Mouse (Mus musculus): Measurements from ENCODE around the gene Higd1c. TPM values are rescaled to one million over a fixed set of nuclear protein-coding genes. Genes with fewer than 3 reads are reported as not detected.
"Not testable (repeated sequence)": the region's sequence is repeated elsewhere in the genome, so short reads cannot be mapped to it uniquely, and the experiment has no call there.

The Higd1c gene
- not detected in 2 replicates for polyA plus RNA-seq (2016; fragmentation: Nextera tagmentation; extraction: Ambion mirVana)

DNA sequence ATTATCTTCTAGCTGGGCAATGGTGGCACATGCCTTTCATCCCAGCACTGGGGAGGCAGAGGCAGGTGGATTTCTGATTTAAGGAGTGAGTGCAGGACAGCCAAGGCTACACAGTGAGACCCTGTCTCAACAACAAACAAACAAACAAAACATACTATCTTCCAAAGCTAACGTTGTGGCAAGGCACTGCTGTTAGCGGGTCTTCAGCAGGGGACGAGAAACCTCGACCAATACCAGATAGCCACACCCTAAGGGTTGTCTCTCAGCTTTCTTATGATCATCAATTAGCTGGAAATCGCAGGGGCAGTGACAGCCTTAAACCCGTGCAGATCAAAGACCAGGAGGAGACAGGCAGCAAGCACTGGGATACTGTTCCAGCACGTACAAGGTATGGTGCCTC is at the start of gene Higd1c:
Gene Higd1c, plus strand, starts transcription at position 301 of the 400 bp plus-strand sequence.
- Histone ChIP-seq H3K27ac (no peak within 1 kb of the TSS), H3K4me1 (replicated peaks) (peaks cover 12% of the 10 kb centered on the region), H3K9ac (replicated peaks) (no peak within 1 kb of the TSS), H3K4me2 (no peak within 1 kb of the TSS), H3K36me3 (no peaks in the 10 kb centered on the region), H3K9me3 (peaks cover 5% of the 10 kb centered on the region; the same call in 1 of the 2 replicates), H3K4me3 (replicated peaks) (no peak within 1 kb of the TSS), H3K27me3 (peaks cover 11% of the 10 kb centered on the region; the same call in 1 of the 2 replicates)
- whole genome bisulfite sequencing = 45% methylated on average over 7 of the region's 7 CpGs
- no peak for ATAC-seq (ENCODE audit: insufficient number of reproducible peaks, insufficient read depth, low FRiP score, low TSS enrichment, low read depth)

DNA sequence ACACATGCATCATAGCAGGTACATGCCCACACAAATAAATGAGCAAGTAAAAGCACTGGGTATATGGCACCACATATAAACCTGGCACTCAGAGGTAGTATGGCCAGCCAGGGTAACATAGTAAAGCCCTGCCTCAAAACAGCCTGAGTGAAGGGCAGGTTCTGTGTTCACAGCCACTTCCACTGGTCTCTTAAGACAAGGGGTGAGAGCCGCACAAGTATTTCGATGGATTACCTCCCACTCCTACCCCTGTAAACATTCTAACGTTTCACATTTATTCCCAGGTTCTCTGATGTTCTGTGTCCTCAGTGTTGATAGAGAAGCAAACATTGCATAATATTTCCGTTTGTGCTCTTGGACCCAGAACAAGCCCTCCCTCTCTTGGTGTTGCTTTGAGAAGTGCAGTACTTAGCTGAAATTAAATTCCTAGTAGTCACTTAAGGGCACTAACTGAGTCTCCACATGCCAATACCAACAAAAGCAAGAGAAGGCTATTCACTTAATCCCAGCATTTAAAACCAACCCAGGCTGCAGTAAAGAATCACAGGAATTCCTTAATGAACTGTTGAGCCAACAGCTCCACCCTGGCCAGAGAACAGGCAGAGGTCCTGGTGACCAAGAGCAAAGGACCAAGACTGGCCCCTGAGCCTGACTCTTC is 46.2 kb upstream of the Higd1c start:
- not testable (repeated sequence) for H3K9ac ChIP-seq (replicated peaks); H3K4me2 ChIP-seq; H3K4me1 ChIP-seq (replicated peaks); H3K4me3 ChIP-seq (replicated peaks); H3K36me3 ChIP-seq; ATAC-seq (ENCODE audit: insufficient number of reproducible peaks, insufficient read depth, low FRiP score, low TSS enrichment, low read depth); H3K9me3 ChIP-seq; H3K27ac ChIP-seq; H3K27me3 ChIP-seq
- WGBS = 66% methylated on average over 4 of the region's 4 CpGs

DNA sequence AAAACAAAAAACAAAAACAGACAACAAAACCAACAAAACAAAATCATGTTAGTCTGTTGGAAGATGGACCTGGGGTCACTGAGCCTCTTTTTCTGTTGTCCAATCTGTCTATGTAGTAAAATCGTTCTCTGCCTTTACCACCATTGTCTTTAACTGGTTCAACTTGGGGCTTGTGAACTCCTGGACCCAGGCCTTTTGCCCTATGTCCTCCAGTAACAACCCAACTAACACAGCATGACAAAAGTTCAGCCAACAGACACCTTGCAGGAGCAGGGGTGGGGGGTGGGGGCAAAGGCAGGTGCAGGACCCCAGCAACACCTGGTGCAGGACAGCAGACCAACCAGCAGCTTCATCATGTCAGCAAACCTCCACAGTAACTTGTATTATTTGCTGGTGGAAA is 44.5 kb upstream of the Higd1c start:
- H3K27me3 ChIP-seq = no peaks in the 10 kb centered on the region
- H3K36me3 ChIP-seq = peaks cover 1% of the 10 kb centered on the region; the same call in 1 of the 2 replicates
- no peak overlapping the region for H3K27ac ChIP-seq
- H3K4me3 ChIP-seq (replicated peaks) = no peak overlapping the region
- H3K9me3 ChIP-seq = no peaks in the 10 kb centered on the region
- H3K4me1 ChIP-seq (replicated peaks) = 0 out of 2 replicates have a peak, but pooled peaks cover 6% of the 10 kb centered on the region
- WGBS = 93% methylated on average over 1 of the region's 1 CpGs
- H3K9ac ChIP-seq (replicated peaks) = no peak overlapping the region
- H3K4me2 ChIP-seq = no peak overlapping the region
- no peak for ATAC-seq (ENCODE audit: insufficient number of reproducible peaks, insufficient read depth, low FRiP score, low TSS enrichment, low read depth)

DNA sequence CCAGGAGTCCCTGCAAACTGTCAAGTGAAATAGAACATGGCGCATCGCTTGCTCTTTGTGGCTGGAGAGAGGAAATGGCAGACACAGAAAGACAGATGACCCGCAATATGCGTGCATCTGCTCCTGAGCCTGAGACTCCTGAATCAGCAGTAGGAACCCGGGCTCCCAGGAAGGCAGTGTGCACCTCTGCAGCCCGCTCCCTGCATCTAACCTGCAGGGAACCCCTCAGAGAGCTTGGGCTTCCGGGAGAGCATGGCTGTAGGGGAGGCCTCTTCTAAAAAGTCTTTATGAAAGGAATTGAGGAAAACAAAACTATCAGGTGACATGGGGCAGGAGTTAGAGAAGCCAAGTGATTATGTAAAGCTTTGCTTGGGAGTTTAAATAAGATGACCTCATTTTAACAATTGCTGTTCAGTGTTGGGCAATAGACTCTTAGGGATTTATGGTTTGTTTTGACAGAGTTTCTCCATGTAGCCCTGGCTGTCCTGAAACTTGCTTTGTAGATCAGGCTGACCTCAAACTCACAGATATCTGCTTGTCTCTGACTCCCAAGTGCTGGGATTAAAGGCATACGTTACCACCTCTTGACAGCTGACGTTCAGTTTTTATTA is 43.9 kb upstream of the Higd1c start:
- no peak for ATAC-seq (ENCODE audit: insufficient number of reproducible peaks, insufficient read depth, low FRiP score, low TSS enrichment, low read depth)
- H3K4me2 ChIP-seq = no peak overlapping the region
- 0 out of 2 replicates have a peak, but pooled peaks cover 6% of the 10 kb centered on the region for H3K4me1 ChIP-seq (replicated peaks)
- no peaks in the 10 kb centered on the region for H3K27me3 ChIP-seq
- no peak overlapping the region for H3K4me3 ChIP-seq (replicated peaks)
- H3K9me3 ChIP-seq = no peaks in the 10 kb centered on the region
- 56% methylated on average over 9 of the region's 9 CpGs for WGBS
- H3K9ac ChIP-seq (replicated peaks) = no peak overlapping the region
- no peaks in the 10 kb centered on the region for H3K36me3 ChIP-seq
- no peak overlapping the region for H3K27ac ChIP-seq

DNA sequence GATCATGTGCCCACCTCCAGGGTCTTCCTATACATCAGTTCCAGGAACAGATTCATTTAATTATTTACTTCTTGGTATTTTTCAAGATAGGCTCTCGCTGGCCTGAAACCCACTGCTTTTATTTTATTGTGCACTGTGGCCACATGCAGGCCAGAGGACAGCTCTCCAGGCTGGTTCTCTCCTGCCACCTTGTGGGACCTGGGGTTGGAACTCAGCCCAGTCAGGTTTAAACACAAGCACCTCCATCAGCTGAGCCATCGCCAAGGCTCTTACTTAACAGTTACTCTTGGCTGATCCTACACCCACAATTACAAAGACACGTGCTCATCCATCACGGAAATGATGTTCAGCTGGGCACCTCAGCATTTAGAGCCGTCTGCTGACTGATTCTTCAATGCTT is 43.2 kb upstream of the Higd1c start:
- Histone ChIP-seq H3K36me3 (no peaks in the 10 kb centered on the region), H3K4me1 (replicated peaks) (0 out of 2 replicates have a peak, but pooled peaks cover 6% of the 10 kb centered on the region), H3K4me2 (no peak overlapping the region), H3K27me3 (no peaks in the 10 kb centered on the region), H3K9me3 (no peaks in the 10 kb centered on the region), H3K27ac (no peak overlapping the region), H3K4me3 (replicated peaks) (no peak overlapping the region), H3K9ac (replicated peaks) (no peak overlapping the region)
- WGBS = 52% methylated on average over 5 of the region's 5 CpGs
- no peak for ATAC-seq (ENCODE audit: insufficient number of reproducible peaks, insufficient read depth, low FRiP score, low TSS enrichment, low read depth)

DNA sequence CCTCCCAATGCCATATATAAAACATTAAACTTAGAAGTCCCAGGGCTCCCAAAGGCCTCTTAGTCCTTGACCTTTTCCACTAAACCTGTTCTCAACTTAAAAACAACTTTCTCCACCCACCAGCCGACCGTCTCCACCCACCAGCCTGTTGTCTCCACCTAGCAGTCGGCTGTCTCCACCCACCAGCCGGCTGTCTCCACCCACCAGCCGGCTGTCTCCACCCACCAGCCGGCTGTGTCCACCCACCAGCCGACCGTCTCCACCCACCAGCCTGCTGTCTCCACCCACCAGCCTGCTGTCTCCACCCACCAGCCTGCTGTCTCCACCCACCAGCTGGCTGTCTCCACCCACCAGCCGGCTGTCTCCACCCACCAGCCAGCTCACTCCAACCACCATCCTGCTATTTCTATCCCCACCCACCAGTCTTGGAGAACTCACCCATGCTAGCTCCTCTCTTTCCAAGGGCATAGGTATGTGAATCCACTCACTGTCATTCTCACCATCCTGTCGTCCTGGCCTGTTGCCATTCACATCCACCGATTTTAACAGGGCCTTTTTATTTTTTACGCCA is 40.2 kb upstream of the Higd1c start:
- H3K27me3 ChIP-seq = no peaks in the 10 kb centered on the region
- H3K4me1 ChIP-seq (replicated peaks) = 0 out of 2 replicates have a peak, but pooled peaks cover 6% of the 10 kb centered on the region
- no peaks in the 10 kb centered on the region for H3K36me3 ChIP-seq
- no peak overlapping the region for H3K27ac ChIP-seq
- WGBS = 70% methylated on average over 12 of the region's 12 CpGs
- no peak overlapping the region for H3K4me3 ChIP-seq (replicated peaks)
- H3K9me3 ChIP-seq = no peaks in the 10 kb centered on the region
- ATAC-seq (ENCODE audit: insufficient number of reproducible peaks, insufficient read depth, low FRiP score, low TSS enrichment, low read depth) = no peak
- no peak overlapping the region for H3K9ac ChIP-seq (replicated peaks)
- H3K4me2 ChIP-seq = no peak overlapping the region

DNA sequence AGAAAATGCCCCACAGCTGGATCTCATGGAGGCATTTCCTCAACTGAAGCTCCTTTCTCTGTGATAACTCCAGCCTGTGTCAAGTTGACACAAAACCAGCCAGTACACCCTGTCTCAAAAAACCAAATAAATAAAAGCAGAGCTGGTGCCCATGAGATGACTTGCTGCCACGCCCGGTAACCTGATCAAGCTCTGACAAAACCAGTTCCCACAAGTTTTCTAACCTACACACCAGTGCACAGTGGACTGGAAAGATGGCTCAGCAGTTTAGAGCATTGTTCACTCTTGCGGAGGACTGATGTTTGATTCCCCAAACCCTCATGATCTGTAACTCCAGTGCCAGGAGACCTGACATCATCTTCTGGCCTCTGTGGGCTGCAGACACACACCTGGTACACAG is 39.1 kb upstream of the Higd1c start:
- no peak for ATAC-seq (ENCODE audit: insufficient number of reproducible peaks, insufficient read depth, low FRiP score, low TSS enrichment, low read depth)
- H3K4me1 ChIP-seq (replicated peaks) = 0 out of 2 replicates have a peak, but pooled peaks cover 2% of the 10 kb centered on the region
- no peak overlapping the region for H3K27ac ChIP-seq
- no peaks in the 10 kb centered on the region for H3K9me3 ChIP-seq
- H3K36me3 ChIP-seq = no peaks in the 10 kb centered on the region
- 91% methylated on average over 3 of the region's 3 CpGs for WGBS
- H3K27me3 ChIP-seq = no peaks in the 10 kb centered on the region
- no peak overlapping the region for H3K9ac ChIP-seq (replicated peaks)
- no peak overlapping the region for H3K4me2 ChIP-seq
- H3K4me3 ChIP-seq (replicated peaks) = no peak overlapping the region

DNA sequence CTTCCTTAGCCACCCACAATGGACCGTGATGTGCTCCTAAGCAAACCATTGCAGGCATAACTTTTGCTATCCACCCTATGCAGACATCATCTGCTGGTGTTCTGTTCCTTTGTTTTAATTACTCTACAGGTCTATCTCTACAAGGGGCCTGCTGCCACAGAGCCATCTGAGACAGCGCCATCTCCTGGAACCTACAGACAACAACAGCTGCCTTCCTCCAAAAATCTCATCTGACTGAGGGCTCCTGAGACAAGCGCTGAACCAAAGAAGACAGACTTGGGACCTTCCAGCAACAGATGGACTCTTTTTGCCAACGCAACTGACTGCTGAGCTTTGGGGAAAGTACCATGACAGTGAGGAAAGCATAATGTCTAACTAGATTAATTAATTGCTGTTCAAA is 36.3 kb upstream of the Higd1c start:
- not testable (repeated sequence) for H3K4me3 ChIP-seq (replicated peaks); H3K9me3 ChIP-seq; H3K36me3 ChIP-seq; H3K4me1 ChIP-seq (replicated peaks); H3K4me2 ChIP-seq; H3K27ac ChIP-seq; H3K27me3 ChIP-seq; ATAC-seq (ENCODE audit: insufficient number of reproducible peaks, insufficient read depth, low FRiP score, low TSS enrichment, low read depth); H3K9ac ChIP-seq (replicated peaks)
- 68% methylated on average over 4 of the region's 4 CpGs for WGBS

DNA sequence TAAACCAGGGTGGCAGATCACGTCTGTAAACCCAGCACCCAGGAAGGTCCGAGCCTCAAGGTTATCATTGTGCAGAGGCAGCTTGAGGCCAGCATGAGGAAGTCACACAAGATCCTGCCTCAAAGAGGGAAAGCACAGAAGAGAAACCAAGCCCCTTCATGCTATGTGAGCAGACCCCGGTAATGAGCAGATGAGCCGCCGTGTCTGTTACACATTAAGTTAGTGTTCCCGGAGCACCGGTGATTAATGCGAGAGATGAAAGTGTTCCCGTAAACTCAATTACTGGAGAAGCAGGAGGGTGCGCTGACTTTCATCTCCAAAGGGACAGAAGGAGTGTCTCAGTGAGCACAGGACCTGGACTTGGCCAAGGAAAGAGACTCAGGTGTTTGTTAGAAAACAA is 35.0 kb upstream of the Higd1c start:
- H3K4me3 ChIP-seq (replicated peaks); ATAC-seq (ENCODE audit: insufficient number of reproducible peaks, insufficient read depth, low FRiP score, low TSS enrichment, low read depth); H3K4me1 ChIP-seq (replicated peaks); H3K4me2 ChIP-seq; H3K27me3 ChIP-seq; H3K36me3 ChIP-seq; H3K27ac ChIP-seq; H3K9me3 ChIP-seq; H3K9ac ChIP-seq (replicated peaks): not testable (repeated sequence)
- 12% methylated on average over 10 of the region's 10 CpGs for WGBS

DNA sequence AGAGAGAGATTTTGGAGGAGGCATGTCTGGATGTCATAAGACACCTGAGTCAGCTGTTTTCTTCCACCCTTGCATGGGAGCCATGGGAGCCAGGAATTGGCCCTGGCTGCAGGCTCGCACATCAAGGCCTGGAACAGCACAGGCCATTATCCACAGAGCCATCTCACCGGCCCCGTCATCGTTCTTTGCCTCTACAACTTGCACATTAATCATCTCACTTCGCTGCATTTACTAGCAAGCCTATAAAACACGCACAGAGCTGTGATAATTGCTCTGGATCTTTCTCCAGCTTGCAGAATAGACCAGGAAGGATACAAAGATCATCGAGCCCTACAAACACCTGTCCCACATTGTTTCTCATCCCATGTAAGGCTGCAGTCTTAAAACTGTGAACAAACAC is 33.6 kb upstream of the Higd1c start:
- H3K4me3 ChIP-seq (replicated peaks) = no peak overlapping the region
- H3K9ac ChIP-seq (replicated peaks) = no peak overlapping the region
- 35% methylated on average over 7 of the region's 7 CpGs for WGBS
- no peak for ATAC-seq (ENCODE audit: insufficient number of reproducible peaks, insufficient read depth, low FRiP score, low TSS enrichment, low read depth)
- H3K36me3 ChIP-seq = no peaks in the 10 kb centered on the region
- no peak overlapping the region for H3K27ac ChIP-seq
- no peaks in the 10 kb centered on the region for H3K27me3 ChIP-seq
- H3K4me1 ChIP-seq (replicated peaks) = 0 out of 2 replicates have a peak, but pooled peaks cover 3% of the 10 kb centered on the region
- H3K4me2 ChIP-seq = no peak overlapping the region
- no peaks in the 10 kb centered on the region for H3K9me3 ChIP-seq

DNA sequence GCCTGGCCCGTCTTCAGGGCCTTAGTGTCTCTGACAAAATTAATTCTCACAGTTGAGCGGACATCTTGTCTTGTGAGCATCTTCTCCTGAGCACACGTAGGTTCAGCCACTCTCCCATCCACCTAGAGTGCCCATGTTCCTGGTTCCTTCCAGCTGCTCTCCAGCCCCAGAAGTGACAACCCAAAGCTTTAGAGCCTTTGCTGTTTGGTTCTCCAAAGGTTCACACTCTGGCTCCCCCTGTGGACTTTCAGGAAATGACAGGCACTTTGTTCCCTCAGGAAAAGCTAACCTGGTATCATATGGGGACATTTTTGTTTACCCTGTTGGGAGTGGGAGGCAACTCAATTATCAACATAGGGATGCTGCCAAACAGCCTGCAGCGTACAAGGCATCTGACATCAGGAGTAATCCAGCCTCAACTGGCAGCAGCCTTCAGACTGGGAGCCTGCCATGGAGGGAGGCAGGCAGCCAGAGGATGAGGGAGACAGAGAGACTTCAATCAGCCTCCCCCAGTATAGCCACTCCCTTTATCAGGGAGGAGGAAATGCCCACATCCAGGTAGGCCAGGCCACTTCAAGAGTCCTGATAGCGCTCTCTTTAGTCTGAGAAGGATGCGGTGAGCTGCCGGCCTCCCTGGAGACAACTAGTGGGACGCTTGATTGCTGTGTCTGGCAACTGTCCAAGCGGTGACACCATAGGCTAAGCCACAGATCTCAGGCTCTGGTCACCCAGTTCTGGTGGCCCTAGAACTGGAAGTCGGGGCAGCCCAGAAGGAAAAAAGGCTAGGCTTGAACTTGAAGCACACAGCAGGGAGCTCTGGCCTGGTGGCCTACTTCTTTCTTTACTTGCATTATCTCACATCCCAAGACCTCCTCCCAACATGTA is 32.0 kb upstream of the Higd1c start:
- H3K4me3 ChIP-seq (replicated peaks); H3K9me3 ChIP-seq; H3K9ac ChIP-seq (replicated peaks); ATAC-seq (ENCODE audit: insufficient number of reproducible peaks, insufficient read depth, low FRiP score, low TSS enrichment, low read depth); H3K36me3 ChIP-seq; H3K4me1 ChIP-seq (replicated peaks); H3K27me3 ChIP-seq; H3K4me2 ChIP-seq; H3K27ac ChIP-seq: not testable (repeated sequence)
- WGBS = 68% methylated on average over 3 of the region's 10 CpGs

Measured in limb, embryonic 12.5 days (tissue).